Mouse (Mus musculus) kidney, embryonic 14.5 days (tissue): ENCODE measurements at regions not wholly inside any gene's neighbourhood (a gene's known extent, or its start where the extent isn't known, plus 50 kb on each side); places are given as distances from the start of the nearest gene placed in this dataset.

Experiments
- ATAC-seq: fragments of 200-750 bp; cut with Nextera tagmentation; 2 replicates; pipeline ENCODE4 v1.8.0; 2017; ENCODE audit warnings: moderate number of reproducible peaks, mild to moderate bottlenecking, moderate TSS enrichment, moderate library complexity; ENCODE audit not compliant: low FRiP score, low TSS enrichment
- H3K27ac ChIP-seq: fragments of 300-500 bp; sonication (generic); 2 replicates; pipeline ENCODE4 v1.5.1; 2014; ENCODE audit warnings: low read depth, mild to moderate bottlenecking, low read length, moderate library complexity, mixed read lengths
- H3K27me3 ChIP-seq: fragments of 300-500 bp; sonication (generic); 2 replicates; pipeline ENCODE4 v1.6.1; 2014; ENCODE audit warnings: mild to moderate bottlenecking, low read length; ENCODE audit not compliant: control insufficient read depth, insufficient read depth
- H3K36me3 ChIP-seq: fragments of 300-500 bp; sonication (generic); 2 replicates; pipeline ENCODE4 v1.6.1; 2014; ENCODE audit warnings: low read length, mixed read lengths; ENCODE audit not compliant: control insufficient read depth, insufficient read depth
- H3K4me1 ChIP-seq: fragments of 300-500 bp; sonication (generic); 2 replicates; pipeline ENCODE4 v1.6.1; 2014; ENCODE audit warnings: low read length, mixed read lengths; ENCODE audit not compliant: control insufficient read depth, insufficient read depth
- H3K4me2 ChIP-seq: fragments of 300-500 bp; sonication (generic); replicated peaks from 2 replicates; pipeline ENCODE4 v1.6.1; 2014; ENCODE audit warnings: low read depth, mild to moderate bottlenecking, low read length
- H3K4me3 ChIP-seq: fragments of 300-500 bp; sonication (generic); 2 replicates; pipeline ENCODE4 v1.5.1; 2014; ENCODE audit warnings: mild to moderate bottlenecking, low read length
- H3K9ac ChIP-seq: fragments of 300-500 bp; sonication (generic); 2 replicates; pipeline ENCODE4 v1.6.1; 2014; ENCODE audit warnings: low read depth, mild to moderate bottlenecking, low read length, moderate library complexity
- H3K9me3 ChIP-seq: fragments of 300-500 bp; sonication (generic); 2 replicates; pipeline ENCODE4 v1.6.1; 2016; ENCODE audit warnings: low read length; ENCODE audit not compliant: control insufficient read depth
- WGBS: fragments of 180-500 bp; shearing (Covaris S2); extraction: QIAGEN DNeasy Blood & Tissue Kit; methylation state at CpG from one replicate; pipeline ENCODE4 v1.1.7; 2014; 5-methylcytosine and 5-hydroxymethylcytosine counted together

- H3K9me3 ChIP-seq: no peaks in the 10 kb centered on the region
- H3K4me1 ChIP-seq: no peaks in the 10 kb centered on the region
- no peak overlapping the region for H3K4me2 ChIP-seq
- no peak overlapping the region for H3K4me3 ChIP-seq
- 27% methylated on average over 8 of the region's 8 CpGs for WGBS
- H3K27me3 ChIP-seq: no peaks in the 10 kb centered on the region
- no peaks in the 10 kb centered on the region for H3K36me3 ChIP-seq
- no peak for ATAC-seq
- no peak overlapping the region for H3K27ac ChIP-seq
- H3K9ac ChIP-seq: no peak overlapping the region
Measured at GRCm38 (mm10) chr9:46599931-46600708, 280.3 kb upstream of the 4931429L15Rik start.

GRCm38 (mm10) chr9:46598518-46598917, 278.7 kb upstream of the 4931429L15Rik start:
- Histone ChIP-seq H3K27me3 (no peaks in the 10 kb centered on the region), H3K36me3 (no peaks in the 10 kb centered on the region), H3K9me3 (no peaks in the 10 kb centered on the region), H3K9ac (no peak overlapping the region), H3K27ac (no peak overlapping the region), H3K4me3 (no peak overlapping the region), H3K4me1 (no peaks in the 10 kb centered on the region), H3K4me2 (no peak overlapping the region)
- 86% methylated on average over 6 of the region's 6 CpGs for WGBS
- ATAC-seq: no peak

GRCm38 (mm10) chr9:46593444-46593843, 273.7 kb upstream of the 4931429L15Rik start:
- no peak for ATAC-seq
- H3K9ac ChIP-seq: no peak overlapping the region
- no peaks in the 10 kb centered on the region for H3K9me3 ChIP-seq
- H3K36me3 ChIP-seq: no peaks in the 10 kb centered on the region
- H3K27me3 ChIP-seq: no peaks in the 10 kb centered on the region
- H3K4me2 ChIP-seq: no peak overlapping the region
- H3K4me3 ChIP-seq: no peak overlapping the region
- 82% methylated on average over 6 of the region's 6 CpGs for WGBS
- H3K27ac ChIP-seq: no peak overlapping the region
- no peaks in the 10 kb centered on the region for H3K4me1 ChIP-seq

- no peak for ATAC-seq
- WGBS: 95% methylated on average over 7 of the region's 7 CpGs
Measured at GRCm38 (mm10) chr9:46592908-46593307, 273.1 kb upstream of the 4931429L15Rik start.

GRCm38 (mm10) chr9:46586818-46587217, 267.0 kb upstream of the 4931429L15Rik start:
- H3K9me3 ChIP-seq: no peaks in the 10 kb centered on the region
- H3K4me3 ChIP-seq: no peak overlapping the region
- H3K27ac ChIP-seq: no peak overlapping the region
- H3K36me3 ChIP-seq: no peaks in the 10 kb centered on the region
- no peak overlapping the region for H3K9ac ChIP-seq
- H3K4me2 ChIP-seq: no peak overlapping the region
- no peaks in the 10 kb centered on the region for H3K4me1 ChIP-seq
- no peaks in the 10 kb centered on the region for H3K27me3 ChIP-seq
- WGBS: 73% methylated on average over 8 of the region's 8 CpGs
- no peak for ATAC-seq

More at GRCm38 (mm10) chr9:46592908-46593307, 273.1 kb upstream of the 4931429L15Rik start:
- Histone ChIP-seq H3K27ac (no peak overlapping the region), H3K36me3 (no peaks in the 10 kb centered on the region), H3K4me1 (no peaks in the 10 kb centered on the region), H3K4me2 (no peak overlapping the region), H3K9ac (no peak overlapping the region), H3K9me3 (no peaks in the 10 kb centered on the region), H3K4me3 (no peak overlapping the region), H3K27me3 (no peaks in the 10 kb centered on the region)

GRCm38 (mm10) chr9:46581844-46582243, 262.1 kb upstream of the 4931429L15Rik start:
- no peak for ATAC-seq
- Histone ChIP-seq H3K4me1 (no peaks in the 10 kb centered on the region), H3K9me3 (peaks cover 3% of the 10 kb centered on the region; the same call in 1 of the 2 replicates), H3K9ac (no peak overlapping the region), H3K4me3 (no peak overlapping the region), H3K27me3 (no peaks in the 10 kb centered on the region), H3K36me3 (no peaks in the 10 kb centered on the region), H3K27ac (no peak overlapping the region), H3K4me2 (no peak overlapping the region)
- 32% methylated on average over 4 of the region's 4 CpGs for WGBS

DNA sequence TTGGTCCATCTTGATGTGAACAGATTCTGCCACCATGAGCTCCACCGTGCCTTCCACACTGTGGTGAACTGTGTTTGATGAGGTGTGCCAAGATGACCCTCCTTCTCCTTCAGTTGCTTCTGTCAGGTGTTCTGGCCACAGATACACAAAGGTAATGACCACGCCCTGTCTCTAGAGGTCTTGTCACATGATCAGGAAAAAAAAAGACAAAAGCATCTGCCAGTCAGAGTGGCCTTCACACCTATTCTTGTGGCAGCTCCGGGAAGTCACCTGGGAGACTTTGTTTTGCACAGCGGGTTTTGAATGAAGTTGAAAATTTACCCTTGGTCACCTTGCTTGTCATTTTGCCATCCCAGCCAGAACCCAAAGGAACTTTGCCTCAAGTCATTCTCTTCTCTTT, 242.5 kb upstream of the 4931429L15Rik start:
- ATAC-seq: no peak
- Histone ChIP-seq H3K4me3 (no peak overlapping the region), H3K27ac (no peak overlapping the region), H3K9ac (no peak overlapping the region), H3K9me3 (no peaks in the 10 kb centered on the region), H3K4me1 (no peaks in the 10 kb centered on the region), H3K36me3 (no peaks in the 10 kb centered on the region), H3K27me3 (no peaks in the 10 kb centered on the region), H3K4me2 (no peak overlapping the region)
- 89% methylated on average over 4 of the region's 4 CpGs for WGBS

- H3K9ac ChIP-seq: no peak overlapping the region
- ATAC-seq: no peak
- H3K4me3 ChIP-seq: no peak overlapping the region
- no peak overlapping the region for H3K27ac ChIP-seq
- no peaks in the 10 kb centered on the region for H3K36me3 ChIP-seq
- 83% methylated on average over 5 of the region's 5 CpGs for WGBS
- peaks cover 6% of the 10 kb centered on the region; the same call in 1 of the 2 replicates for H3K9me3 ChIP-seq
- no peaks in the 10 kb centered on the region for H3K4me1 ChIP-seq
- no peak overlapping the region for H3K4me2 ChIP-seq
- H3K27me3 ChIP-seq: no peaks in the 10 kb centered on the region
Measured at GRCm38 (mm10) chr9:46558481-46558880, 238.7 kb upstream of the 4931429L15Rik start.

GRCm38 (mm10) chr9:46557781-46558180, 238.0 kb upstream of the 4931429L15Rik start:
- Histone ChIP-seq H3K9me3 (peaks cover 6% of the 10 kb centered on the region; the same call in 1 of the 2 replicates), H3K4me2 (no peak overlapping the region), H3K36me3 (no peaks in the 10 kb centered on the region), H3K27me3 (no peaks in the 10 kb centered on the region), H3K9ac (no peak overlapping the region), H3K4me3 (no peak overlapping the region), H3K27ac (no peak overlapping the region), H3K4me1 (no peaks in the 10 kb centered on the region)
- ATAC-seq: no peak
- WGBS: 40% methylated on average over 5 of the region's 5 CpGs
